Mouse (Mus musculus): ENCODE results near the gene Gm17093. TPM values are rescaled to one million over a fixed set of nuclear protein-coding genes. Genes with fewer than 3 reads are reported as not detected.
"Not testable (repeated sequence)": the region's sequence is repeated elsewhere in the genome, so short reads cannot be mapped to it uniquely, and the experiment has no call there.

Gm17093 gene
- not detected in 2 replicates for total RNA-seq (2012; rRNA removed)

GRCm38 (mm10) chr14:44517976-44518375 lies at the start of gene Gm17093:
Gene Gm17093 (plus strand): TSS chr14:44518276.
- H3K27ac ChIP-seq (ENCODE audit: insufficient read depth, low read depth, low read length, poor library complexity, severe bottlenecking); H3K4me3 ChIP-seq (ENCODE audit: insufficient read depth in 1 of 2, low read depth in 1 of 2, low read length in 2 of 2, poor library complexity in 1 of 2, severe bottlenecking in 1 of 2); H3K36me3 ChIP-seq (ENCODE audit: control insufficient read depth, insufficient read depth, low read length, poor library complexity, severe bottlenecking); H3K9ac ChIP-seq (ENCODE audit: insufficient read depth, low read depth, low read length, poor library complexity, severe bottlenecking); H3K9me3 ChIP-seq (ENCODE audit: control insufficient read depth, insufficient read depth, low read depth, low read length); DNase-seq (ENCODE audit: low read depth, low spot score); H3K4me1 ChIP-seq (ENCODE audit: control insufficient read depth in 2 of 2, insufficient read depth in 2 of 2, low read length in 2 of 2, poor library complexity in 1 of 2); in situ Hi-C loops (cut with MboI; ENCODE audit: low sequenced_read_pairs in 2 of 2, unreplicated experiment in 2 of 2): not testable (repeated sequence)

DNA sequence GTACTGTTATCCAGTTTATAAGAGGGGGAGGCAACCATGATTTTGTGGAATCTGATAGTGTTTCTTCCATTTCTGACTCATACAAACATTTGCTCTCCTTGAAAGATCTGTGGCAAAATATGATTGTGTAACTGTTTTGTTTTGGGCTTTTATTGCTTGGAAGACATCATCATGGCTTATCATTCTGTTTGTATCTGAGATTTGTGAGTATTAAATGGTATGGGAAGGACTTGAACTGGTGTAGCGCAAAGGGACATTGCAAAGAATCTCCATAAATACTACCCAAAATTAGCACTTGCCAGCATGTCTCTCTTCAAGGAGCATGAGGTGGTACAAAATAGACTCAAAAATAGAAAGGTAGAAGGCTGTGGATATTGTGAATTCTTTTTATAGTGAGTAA lies 25.9 kb upstream of the Gm17093 start, which contains the start of gene BC061237:
Gene BC061237 (plus strand): TSS at position 301 of the 400 bp plus-strand sequence.
- H3K27ac ChIP-seq (ENCODE audit: insufficient read depth, low read depth, low read length, poor library complexity, severe bottlenecking); H3K4me3 ChIP-seq (ENCODE audit: insufficient read depth in 1 of 2, low read depth in 1 of 2, low read length in 2 of 2, poor library complexity in 1 of 2, severe bottlenecking in 1 of 2); H3K9ac ChIP-seq (ENCODE audit: insufficient read depth, low read depth, low read length, poor library complexity, severe bottlenecking); DNase-seq (ENCODE audit: low read depth, low spot score); H3K4me1 ChIP-seq (ENCODE audit: control insufficient read depth in 2 of 2, insufficient read depth in 2 of 2, low read length in 2 of 2, poor library complexity in 1 of 2); H3K9me3 ChIP-seq (ENCODE audit: control insufficient read depth, insufficient read depth, low read depth, low read length); in situ Hi-C loops (cut with MboI; ENCODE audit: low sequenced_read_pairs in 2 of 2, unreplicated experiment in 2 of 2); H3K36me3 ChIP-seq (ENCODE audit: control insufficient read depth, insufficient read depth, low read length, poor library complexity, severe bottlenecking): not testable (repeated sequence)

DNA sequence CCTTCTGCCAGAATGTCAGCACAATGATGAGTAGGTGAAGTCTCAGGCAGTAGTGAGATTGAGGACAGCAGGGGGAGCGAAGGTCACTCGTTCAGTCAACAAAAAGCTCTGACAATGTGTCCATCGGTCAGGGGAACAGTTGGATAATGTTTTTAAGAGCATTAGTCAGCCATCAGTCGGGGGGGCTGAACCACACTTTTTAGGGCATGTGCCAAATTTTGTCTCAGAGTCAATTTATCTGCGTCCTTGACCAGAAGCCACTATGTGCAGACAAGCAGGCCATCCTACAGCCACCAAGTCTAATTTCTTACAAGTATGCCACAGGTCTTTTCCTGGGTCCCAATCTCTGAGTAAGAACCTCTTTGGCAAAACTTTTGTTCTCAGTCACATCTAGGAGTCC lies 29.9 kb downstream of the Gm17093 start:
- H3K4me1 ChIP-seq (ENCODE audit: control insufficient read depth in 2 of 2, insufficient read depth in 2 of 2, low read length in 2 of 2, poor library complexity in 1 of 2); DNase-seq (ENCODE audit: low read depth, low spot score); H3K9me3 ChIP-seq (ENCODE audit: control insufficient read depth, insufficient read depth, low read depth, low read length); H3K36me3 ChIP-seq (ENCODE audit: control insufficient read depth, insufficient read depth, low read length, poor library complexity, severe bottlenecking); in situ Hi-C loops (cut with MboI; ENCODE audit: low sequenced_read_pairs in 2 of 2, unreplicated experiment in 2 of 2); H3K27ac ChIP-seq (ENCODE audit: insufficient read depth, low read depth, low read length, poor library complexity, severe bottlenecking); H3K9ac ChIP-seq (ENCODE audit: insufficient read depth, low read depth, low read length, poor library complexity, severe bottlenecking); H3K4me3 ChIP-seq (ENCODE audit: insufficient read depth in 1 of 2, low read depth in 1 of 2, low read length in 2 of 2, poor library complexity in 1 of 2, severe bottlenecking in 1 of 2): not testable (repeated sequence)

Other genes with a start within 250 kb of the Gm17093 start
- gene Gm8220, start 232.7 kb upstream of the Gm17093 start, total RNA-seq (2012; rRNA removed): not detected in 2 replicates
- gene Gm5930, start 179.7 kb upstream of the Gm17093 start, total RNA-seq (2012; rRNA removed): 0.09 TPM in 1 of 2 replicates, not detected in the other
- not detected in 2 replicates for gene Gm8229, start 152.9 kb upstream of the Gm17093 start, total RNA-seq (2012; rRNA removed)
- gene Gm3371, start 107.6 kb upstream of the Gm17093 start, total RNA-seq (2012; rRNA removed): not detected in 2 replicates
- not detected in 2 replicates for gene Gm8232, start 84.6 kb upstream of the Gm17093 start, total RNA-seq (2012; rRNA removed)
- gene BC061237, start 25.8 kb upstream of the Gm17093 start, total RNA-seq (2012; rRNA removed): not detected in 2 replicates
- gene Gm8247, start 64.9 kb downstream of the Gm17093 start, total RNA-seq (2012; rRNA removed): not detected in 2 replicates
- not detected in 2 replicates for gene Gm5624, start 109.7 kb downstream of the Gm17093 start, total RNA-seq (2012; rRNA removed)
- not detected in 2 replicates for gene Gm8257, start 188.2 kb downstream of the Gm17093 start, total RNA-seq (2012; rRNA removed)
- gene Gm8267, start 232.1 kb downstream of the Gm17093 start, total RNA-seq (2012; rRNA removed): not detected in 2 replicates

Data from ES-E14 (cell line).